Mouse (Mus musculus): ENCODE data around the gene Eral1. TPM values are rescaled to one million over a fixed set of nuclear protein-coding genes. Genes with fewer than 3 reads are reported as not detected.

Gene Eral1
- polyA plus RNA-seq, 1 experiment, result 26.0 TPM

GRCm38 (mm10) chr11:78031389-78031788, 48.8 kb downstream of the Eral1 start:
- H3K27ac ChIP-seq (ENCODE audit: insufficient read depth, low read length), result no peak overlapping the region
- H3K4me1 ChIP-seq (ENCODE audit: control insufficient read depth, insufficient read depth, low read length), result peaks cover 2% of the 10 kb centered on the region; the same call in 1 of the 2 replicates
- TF ChIP-seq CTCF (IDR thresholded peaks at IDR 0.05; ENCODE audit: extremely low read depth, insufficient read depth, low read length), result no peak
- no peak for TF ChIP-seq POLR2A (IDR thresholded peaks at IDR 0.05; ENCODE audit: extremely low read depth, insufficient read depth, low read length)
- no peak overlapping the region for H3K4me3 ChIP-seq (ENCODE audit: insufficient read depth, low read length)

GRCm38 (mm10) chr11:78030600-78030999, 49.6 kb downstream of the Eral1 start:
- Histone ChIP-seq H3K27ac (ENCODE audit: insufficient read depth, low read length) (no peak overlapping the region), H3K4me3 (ENCODE audit: insufficient read depth, low read length) (no peak overlapping the region), H3K4me1 (ENCODE audit: control insufficient read depth, insufficient read depth, low read length) (peaks cover 2% of the 10 kb centered on the region; the same call in 1 of the 2 replicates)
- TF ChIP-seq POLR2A (IDR thresholded peaks at IDR 0.05; ENCODE audit: extremely low read depth, insufficient read depth, low read length), result no peak
- TF ChIP-seq CTCF (IDR thresholded peaks at IDR 0.05; ENCODE audit: extremely low read depth, insufficient read depth, low read length), result no peak

- peaks cover 2% of the 10 kb centered on the region; the same call in 1 of the 2 replicates for H3K4me1 ChIP-seq (ENCODE audit: control insufficient read depth, insufficient read depth, low read length)
- TF ChIP-seq CTCF (IDR thresholded peaks at IDR 0.05; ENCODE audit: extremely low read depth, insufficient read depth, low read length) (no peak), POLR2A (IDR thresholded peaks at IDR 0.05; ENCODE audit: extremely low read depth, insufficient read depth, low read length) (no peak)
- no peak overlapping the region for H3K27ac ChIP-seq (ENCODE audit: insufficient read depth, low read length)
- H3K4me3 ChIP-seq (ENCODE audit: insufficient read depth, low read length), result no peak overlapping the region
Measured at GRCm38 (mm10) chr11:78029240-78029639, 50.9 kb downstream of the Eral1 start.

GRCm38 (mm10) chr11:78023607-78024006, 56.6 kb downstream of the Eral1 start:
- H3K4me3 ChIP-seq (ENCODE audit: insufficient read depth, low read length), result no peak overlapping the region
- no peak overlapping the region for H3K27ac ChIP-seq (ENCODE audit: insufficient read depth, low read length)
- peak; percentile 16; the same call in 1 of the 2 replicates for TF ChIP-seq CTCF (IDR thresholded peaks at IDR 0.05; ENCODE audit: extremely low read depth, insufficient read depth, low read length)
- TF ChIP-seq POLR2A (IDR thresholded peaks at IDR 0.05; ENCODE audit: extremely low read depth, insufficient read depth, low read length), result no peak
- H3K4me1 ChIP-seq (ENCODE audit: control insufficient read depth, insufficient read depth, low read length), result no peaks in the 10 kb centered on the region

Other genes with a start within 250 kb of the Eral1 start
- gene Pipox, start 186.3 kb downstream of the Eral1 start, polyA plus RNA-seq (2012; rRNA removed), result 3.2 and 3.8 TPM in 2 replicates
- gene Sez6, start 149.6 kb downstream of the Eral1 start, polyA plus RNA-seq (2012; rRNA removed), result 97.4 and 109 TPM in 2 replicates
- gene Phf12, start 97.6 kb downstream of the Eral1 start, polyA plus RNA-seq (2012; rRNA removed), result 37.7 and 43.2 TPM in 2 replicates
- 5.7 and 7.1 TPM in 2 replicates for gene Dhrs13, start 48.1 kb downstream of the Eral1 start, polyA plus RNA-seq (2012; rRNA removed)
- 163 and 170 TPM in 2 replicates for gene Flot2, start 42.5 kb downstream of the Eral1 start, polyA plus RNA-seq (2012; rRNA removed)
- gene Fam222b, start 14.3 kb upstream of the Eral1 start, polyA plus RNA-seq (2012; rRNA removed), result 19.1 and 19.5 TPM in 2 replicates
- gene Traf4, start 85.2 kb upstream of the Eral1 start, polyA plus RNA-seq (2012; rRNA removed), result 17.1 and 19.6 TPM in 2 replicates
- gene Nek8, start 96.3 kb upstream of the Eral1 start, polyA plus RNA-seq (2012; rRNA removed), result 5.4 and 6.2 TPM in 2 replicates
- gene Tlcd1, start 96.3 kb upstream of the Eral1 start, polyA plus RNA-seq (2012; rRNA removed), result 83.0 and 84.4 TPM in 2 replicates
- 1,200 and 1,274 TPM in 2 replicates for gene Rpl23a, start 103.2 kb upstream of the Eral1 start, polyA plus RNA-seq (2012; rRNA removed)
- 46.6 and 56.0 TPM in 2 replicates for gene Rab34, start 108.0 kb upstream of the Eral1 start, polyA plus RNA-seq (2012; rRNA removed)
- gene Proca1, start 113.0 kb upstream of the Eral1 start, polyA plus RNA-seq (2012; rRNA removed), result 6.2 TPM in 2 replicates
- gene Sdf2, start 165.4 kb upstream of the Eral1 start, polyA plus RNA-seq (2012; rRNA removed), result 111 and 115 TPM in 2 replicates
- gene Supt6, start 165.6 kb upstream of the Eral1 start, polyA plus RNA-seq (2012; rRNA removed), result 39.9 and 40.1 TPM in 2 replicates
- 101 and 103 TPM in 2 replicates for gene 2610507B11Rik, start 181.4 kb upstream of the Eral1 start, polyA plus RNA-seq (2012; rRNA removed)
- gene BC030499, start 210.5 kb upstream of the Eral1 start, polyA plus RNA-seq (2012; rRNA removed), result 31.8 and 39.1 TPM in 2 replicates
- 29.6 and 35.1 TPM in 2 replicates for gene Spag5, start 221.1 kb upstream of the Eral1 start, polyA plus RNA-seq (2012; rRNA removed)
- 1,609 and 1,659 TPM in 2 replicates for gene Aldoc, start 242.6 kb upstream of the Eral1 start, polyA plus RNA-seq (2012; rRNA removed)
- 69.3 and 77.3 TPM in 2 replicates for gene Pigs, start 248.0 kb upstream of the Eral1 start, polyA plus RNA-seq (2012; rRNA removed)